Mouse (Mus musculus) embryo, embryonic 11.5 days (tissue): ENCODE measurements at regions not wholly inside any gene's neighbourhood (a gene's known extent, or its start where the extent isn't known, plus 50 kb on each side); places are given as distances from the start of the nearest gene placed in this dataset.

ENCODE experiments used
- DNase-seq: peaks from one replicate; pipeline ENCODE4 v3.0.0-alpha.2; 2012; ENCODE audit warnings: low read depth, low spot score

DNA sequence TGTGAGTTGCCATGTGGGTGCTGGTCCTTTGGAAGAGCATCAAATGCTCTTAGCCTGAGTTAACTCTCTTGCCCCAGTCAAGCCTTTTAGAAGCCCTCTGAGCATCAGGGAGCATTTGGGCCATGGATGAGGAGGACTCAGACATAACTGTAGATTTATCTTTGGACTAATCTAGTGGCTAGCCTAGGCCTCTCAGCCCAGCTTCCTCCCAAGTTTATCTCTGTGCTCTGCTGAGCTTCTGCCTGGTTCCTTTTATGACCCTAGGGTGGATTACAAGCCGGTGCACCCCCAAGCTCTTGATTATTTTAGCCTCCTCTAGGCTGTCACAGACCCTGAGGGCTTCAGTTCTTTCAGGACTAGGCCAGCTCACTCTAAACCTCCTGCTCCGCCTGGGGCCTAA is 102.6 kb upstream of the Vps8 start:
- DNase-seq, result no peak

DNA sequence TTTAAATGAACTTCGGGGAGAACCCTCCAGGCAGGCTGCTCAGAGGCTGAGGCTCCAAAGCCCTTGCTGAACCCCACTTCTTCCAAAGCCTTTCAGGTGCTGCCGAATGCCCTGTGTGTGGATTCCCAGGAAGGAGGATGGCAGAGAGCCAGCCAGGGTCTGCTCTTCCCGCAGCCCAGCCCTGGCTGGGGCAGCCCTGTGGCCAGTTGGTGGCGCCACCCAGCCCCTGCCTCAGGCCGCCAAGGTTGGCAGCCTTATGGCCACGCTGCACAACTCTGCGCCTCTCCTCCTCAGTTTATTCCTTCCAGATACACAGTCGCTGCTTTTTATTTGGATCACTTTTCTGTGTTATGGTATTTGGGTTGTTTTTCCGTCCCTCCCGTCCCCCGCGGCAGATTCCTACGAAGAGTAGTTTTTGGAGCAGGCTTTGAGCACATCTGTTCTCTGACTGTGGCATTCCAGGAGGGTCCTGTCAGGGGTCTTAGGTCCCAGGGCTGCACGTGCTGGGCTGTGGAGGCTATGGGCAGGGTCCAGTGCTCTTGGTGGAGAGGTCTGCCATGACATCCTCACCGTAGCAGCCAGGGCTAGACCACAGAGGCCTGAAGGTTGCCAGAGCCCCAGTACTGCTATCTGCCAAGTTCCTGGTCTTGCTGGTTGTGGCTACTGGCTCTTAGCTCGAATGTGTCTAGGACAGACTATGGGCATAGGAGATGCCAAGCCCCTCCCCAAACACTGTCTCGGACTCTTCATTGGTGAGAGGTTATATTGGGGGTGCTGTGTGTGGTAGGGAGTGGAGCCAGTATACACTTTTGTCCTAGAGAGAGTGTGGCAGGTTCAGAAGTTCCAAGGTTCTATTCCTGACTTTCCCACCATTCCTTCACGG is 101.5 kb upstream of the Vps8 start:
- no peak for DNase-seq

DNA sequence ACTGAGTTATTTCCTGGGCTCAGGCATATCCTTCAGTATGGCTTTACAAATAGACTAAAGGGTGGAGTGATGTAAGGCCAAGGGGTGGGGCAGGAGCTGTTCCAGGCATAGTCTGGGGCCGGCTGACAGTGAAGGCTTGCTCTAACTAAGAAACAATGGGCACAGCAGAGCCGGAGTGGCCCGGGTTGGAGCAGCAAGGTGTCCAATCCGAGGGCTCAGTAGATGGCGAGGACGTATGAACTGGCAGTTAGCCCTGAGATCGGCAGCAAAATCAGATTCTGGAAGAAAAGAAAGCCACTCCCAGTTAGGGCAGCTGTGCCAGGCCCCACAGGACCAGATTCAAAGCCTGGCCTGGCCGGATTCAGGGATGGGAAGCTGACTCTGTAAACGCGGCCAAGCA is 100.5 kb upstream of the Vps8 start:
- DNase-seq, result no peak

DNA sequence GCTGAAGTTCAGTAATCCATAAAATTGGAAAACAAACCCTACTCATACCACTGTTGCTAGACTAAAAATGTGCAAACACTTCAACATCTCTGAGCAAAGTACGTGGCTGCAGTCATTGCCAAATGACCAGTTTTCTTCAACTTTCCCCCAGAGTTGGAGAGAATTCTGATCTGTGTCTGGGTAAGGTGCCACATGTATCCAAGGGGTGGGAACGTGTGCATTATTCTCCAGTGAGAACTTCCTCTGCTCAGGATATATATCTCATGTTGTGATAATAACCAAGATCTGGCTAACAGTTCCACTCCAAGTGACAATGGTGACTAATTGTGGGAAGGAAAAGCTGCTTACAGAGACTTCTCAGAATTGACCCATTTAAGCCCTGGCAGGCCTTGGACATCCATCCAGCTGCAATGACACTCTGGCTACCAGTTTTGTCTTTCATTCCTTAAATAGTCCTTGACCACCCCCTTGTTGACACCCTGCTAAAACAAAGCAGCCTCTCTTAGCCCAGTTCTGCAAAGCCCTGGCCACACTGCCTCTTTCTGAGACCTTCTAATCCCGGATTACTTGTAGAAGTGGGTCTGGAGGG is 99.4 kb upstream of the Vps8 start:
- no peak for DNase-seq

DNA sequence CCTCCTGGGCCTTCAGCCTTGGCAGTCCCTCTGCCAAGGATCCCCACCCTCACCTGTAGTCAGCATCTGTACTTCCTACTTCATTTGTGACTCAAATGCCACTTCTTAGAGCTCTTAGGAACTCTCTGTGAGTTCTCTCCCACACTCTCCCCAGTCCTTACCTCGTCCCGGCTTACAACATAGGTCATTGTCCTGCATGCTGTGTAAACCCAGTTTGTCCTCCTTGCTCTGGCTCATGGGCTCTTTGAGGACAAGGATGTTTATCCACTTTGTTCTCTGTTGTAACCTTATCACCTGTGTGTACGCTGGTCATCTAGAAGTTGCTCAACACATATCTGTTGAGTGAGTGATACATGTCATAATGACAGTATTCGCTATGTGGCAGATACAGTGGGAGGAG is 94.9 kb upstream of the Vps8 start:
- no peak for DNase-seq

DNA sequence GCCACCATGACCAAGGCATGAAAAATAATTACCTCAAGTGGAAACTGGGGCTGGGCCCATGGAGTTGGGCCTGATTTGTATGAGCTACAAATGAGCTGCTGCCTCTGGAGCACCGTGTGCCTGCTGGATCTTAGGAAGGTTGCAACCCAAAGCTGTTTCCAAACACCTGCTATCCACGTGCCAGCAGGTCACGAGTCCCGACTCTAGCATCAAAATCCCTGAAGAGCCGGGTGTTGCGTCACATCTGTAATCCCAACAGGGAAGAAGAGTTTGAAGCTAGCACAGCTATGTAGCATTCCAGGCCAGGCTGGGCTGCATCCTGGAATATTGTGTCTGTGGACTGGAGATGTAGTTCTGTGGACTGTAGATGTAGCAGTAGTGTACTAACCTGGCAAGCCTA is 93.7 kb upstream of the Vps8 start:
- no peak for DNase-seq

DNA sequence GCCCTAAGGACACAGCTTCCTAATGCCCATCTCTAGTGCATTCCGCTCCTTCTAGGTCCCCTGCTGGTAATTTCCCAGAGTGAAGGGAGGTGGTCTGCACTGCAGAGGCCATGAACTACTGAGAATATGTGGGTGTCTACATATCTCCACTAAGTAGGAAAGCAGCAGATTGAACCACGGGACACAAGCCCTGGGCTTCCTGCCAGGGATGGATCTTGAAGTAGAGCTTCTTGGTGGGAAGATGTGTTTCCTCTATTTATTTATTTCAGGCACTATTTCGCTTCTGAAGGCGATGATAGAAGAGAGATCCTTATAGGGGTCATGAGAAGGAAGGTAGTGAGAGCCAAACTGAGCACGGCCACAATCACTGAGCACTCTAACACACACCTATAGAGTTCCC is 91.7 kb upstream of the Vps8 start:
- no peak for DNase-seq

DNA sequence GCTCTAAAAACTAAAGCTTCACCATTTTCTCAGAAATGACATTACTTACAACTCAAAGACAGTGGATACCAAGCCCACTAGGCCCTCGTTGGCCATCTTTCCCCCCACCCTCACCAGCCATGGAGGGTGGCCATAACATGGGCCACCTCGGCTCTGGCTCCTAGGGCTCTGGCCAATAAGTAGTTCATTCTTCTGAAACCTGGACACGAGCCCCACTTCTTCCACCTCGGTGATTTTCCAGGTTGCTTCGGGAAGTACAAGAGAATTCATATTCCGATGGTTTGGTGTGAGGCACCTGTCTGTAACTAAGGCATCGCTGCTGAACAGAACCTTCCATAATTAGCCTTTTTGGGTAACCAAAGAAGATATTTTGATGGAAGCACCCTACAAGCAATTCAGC is 90.5 kb upstream of the Vps8 start:
- DNase-seq, result no peak

DNA sequence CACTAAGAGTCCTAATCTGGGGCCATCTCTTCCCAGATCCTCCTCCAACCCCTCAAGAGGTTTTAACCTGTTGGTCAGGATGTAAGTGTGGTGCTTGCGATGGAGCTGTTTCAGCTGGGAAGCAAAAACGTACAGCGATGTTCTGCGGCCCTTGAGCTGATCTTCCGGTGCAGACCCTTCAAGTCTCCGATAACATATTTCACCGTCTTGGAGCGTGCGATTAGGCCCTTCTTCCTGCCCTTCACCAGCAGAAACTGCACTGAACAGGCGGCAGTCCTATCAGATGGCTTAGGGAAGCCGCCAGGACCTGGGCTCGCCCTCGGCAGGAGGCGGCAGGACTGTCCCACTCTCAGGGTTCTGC is 90.1 kb upstream of the Vps8 start:
- DNase-seq, result no peak

DNA sequence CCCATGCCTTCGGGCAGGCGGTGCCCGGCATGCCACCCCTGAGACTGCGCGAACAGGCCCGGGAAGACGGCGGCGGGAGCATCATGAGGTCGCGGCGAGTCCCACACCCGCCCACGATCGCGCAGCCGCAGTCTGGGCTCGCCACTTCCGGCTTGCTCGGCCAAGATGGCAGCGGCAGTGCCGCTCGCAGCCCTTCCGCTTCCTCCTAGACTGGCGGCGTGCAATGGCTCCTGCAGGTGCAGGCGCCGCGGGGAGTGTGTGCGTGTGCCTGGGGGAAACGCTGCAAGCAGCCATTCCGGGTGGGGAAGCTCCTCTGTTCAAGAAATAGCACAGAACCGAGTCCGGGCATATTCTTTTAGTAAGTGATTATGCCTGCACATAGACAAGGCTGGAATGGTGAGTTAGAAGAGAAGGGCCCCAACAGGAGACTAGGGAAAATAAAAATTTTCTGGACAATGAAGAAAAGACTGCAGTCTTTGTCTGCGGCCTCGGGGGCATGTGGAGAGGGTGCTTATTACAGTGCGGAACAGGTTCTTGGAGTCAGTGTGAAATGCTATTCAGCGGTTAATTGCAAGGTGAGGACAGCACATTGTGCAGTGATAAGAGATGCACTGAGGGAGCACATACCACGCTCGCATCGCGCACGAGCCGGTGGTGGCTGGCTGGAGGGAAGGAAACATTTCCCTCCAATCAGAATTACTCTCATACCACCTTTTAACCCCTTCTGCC is 89.5 kb upstream of the Vps8 start:
- peak; percentile 79 for DNase-seq

DNA sequence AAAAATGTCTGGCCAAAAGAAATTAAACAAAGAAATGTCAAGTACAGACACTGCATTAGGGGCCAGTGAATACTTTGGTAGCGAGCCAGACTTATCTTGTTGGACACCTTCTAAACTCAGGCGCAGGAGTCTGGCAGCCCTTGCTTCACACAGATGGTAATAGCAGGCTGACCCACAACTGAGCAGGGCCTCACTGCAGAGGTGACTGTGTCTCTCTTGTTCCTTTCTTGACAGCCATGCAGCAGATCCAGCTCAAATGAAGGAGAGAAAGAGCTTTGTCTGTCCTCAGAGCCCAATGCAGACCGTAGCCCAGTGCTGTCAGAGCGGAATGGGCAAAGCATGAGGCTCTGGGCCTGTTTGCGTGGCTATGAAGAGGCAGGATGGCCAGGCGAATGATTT is 83.9 kb upstream of the Vps8 start:
- no peak for DNase-seq

DNA sequence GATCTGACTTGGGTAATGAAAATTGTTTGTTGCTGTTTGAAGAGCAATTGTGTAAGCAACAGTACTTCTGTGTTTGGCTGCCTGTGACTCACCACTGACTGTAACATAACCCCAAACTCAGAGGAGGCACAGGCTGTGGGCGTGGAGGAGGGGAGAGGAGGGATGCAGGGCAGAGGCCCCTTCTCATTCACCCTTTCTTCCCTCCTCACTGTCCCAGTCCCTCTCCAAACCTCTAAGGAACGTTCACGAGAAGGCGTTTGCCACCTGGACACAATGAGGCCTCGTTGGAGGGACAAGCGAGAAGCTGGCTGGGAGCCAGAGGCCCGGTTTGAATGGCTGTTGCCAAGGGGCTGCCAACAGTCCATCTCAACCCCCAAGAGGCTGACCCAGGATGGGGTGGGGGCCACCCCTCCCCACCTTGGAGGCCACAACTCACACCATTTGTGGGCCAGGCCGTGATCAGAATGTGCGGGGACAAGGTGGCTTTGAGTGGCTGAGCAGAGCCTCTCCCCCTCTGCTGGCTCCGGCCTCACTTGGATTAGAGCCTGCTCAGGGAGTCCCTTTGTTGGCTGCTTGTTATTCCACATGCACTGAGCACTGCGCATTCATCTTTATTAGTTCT is 83.3 kb upstream of the Vps8 start:
- no peak for DNase-seq

DNA sequence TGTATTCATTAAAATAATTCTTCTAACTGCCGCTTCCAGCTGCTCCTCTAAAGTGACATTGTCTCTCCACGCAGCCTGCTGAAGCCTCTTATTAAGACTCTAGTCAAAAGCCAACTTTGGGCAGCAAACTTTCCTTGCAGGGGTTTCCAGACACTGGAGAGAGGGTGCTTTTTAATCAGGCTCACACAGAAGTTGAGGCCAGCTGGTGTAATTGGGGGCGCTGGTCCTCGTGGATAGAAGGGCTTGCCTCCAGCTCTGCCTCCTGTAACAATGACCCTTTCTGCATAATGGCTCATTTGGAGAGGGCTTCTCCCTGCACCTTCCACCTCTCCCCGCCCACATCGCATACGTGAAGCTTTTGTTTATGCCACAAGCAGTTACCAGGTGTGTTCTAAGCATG is 82.8 kb upstream of the Vps8 start:
- DNase-seq, result no peak

DNA sequence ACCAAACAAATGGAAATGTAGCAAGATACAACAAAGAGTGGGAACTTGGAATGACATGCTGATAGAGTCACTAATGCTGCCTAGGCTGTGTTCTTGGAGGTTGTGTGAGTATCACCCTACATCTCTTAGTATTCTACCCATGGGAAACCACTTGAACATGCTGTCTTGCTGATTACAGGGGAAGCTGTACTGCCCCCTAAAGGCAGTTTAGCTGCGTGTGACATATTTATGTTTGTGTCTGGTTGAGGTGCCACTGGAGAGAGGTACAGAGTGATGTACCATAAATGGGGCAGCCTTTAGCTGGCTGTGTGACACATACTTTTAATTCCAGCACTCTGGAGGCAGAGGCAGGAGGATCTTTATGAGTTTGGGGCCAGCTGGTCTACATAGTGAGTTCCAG is 73.0 kb upstream of the Vps8 start:
- no peak for DNase-seq

DNA sequence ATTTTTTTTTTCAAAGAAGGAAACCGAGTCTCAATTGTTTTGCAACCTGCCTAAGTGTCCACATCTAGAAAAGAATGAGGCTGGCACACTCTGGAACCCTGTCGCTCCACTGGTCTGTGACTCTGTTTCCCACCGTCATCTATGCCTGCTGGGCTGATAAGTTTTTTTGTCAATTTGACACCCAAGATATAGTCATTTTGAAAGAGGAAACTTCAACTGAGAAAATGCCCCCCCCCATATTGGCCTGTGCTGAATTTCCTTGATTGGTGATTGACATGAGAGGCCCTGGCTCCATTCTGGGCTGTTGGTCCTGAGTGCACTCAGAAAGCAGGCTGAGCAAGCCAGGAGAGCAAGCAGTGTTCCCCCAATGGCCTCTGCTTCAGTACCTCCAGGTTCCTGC is 71.6 kb upstream of the Vps8 start:
- DNase-seq, result no peak

DNA sequence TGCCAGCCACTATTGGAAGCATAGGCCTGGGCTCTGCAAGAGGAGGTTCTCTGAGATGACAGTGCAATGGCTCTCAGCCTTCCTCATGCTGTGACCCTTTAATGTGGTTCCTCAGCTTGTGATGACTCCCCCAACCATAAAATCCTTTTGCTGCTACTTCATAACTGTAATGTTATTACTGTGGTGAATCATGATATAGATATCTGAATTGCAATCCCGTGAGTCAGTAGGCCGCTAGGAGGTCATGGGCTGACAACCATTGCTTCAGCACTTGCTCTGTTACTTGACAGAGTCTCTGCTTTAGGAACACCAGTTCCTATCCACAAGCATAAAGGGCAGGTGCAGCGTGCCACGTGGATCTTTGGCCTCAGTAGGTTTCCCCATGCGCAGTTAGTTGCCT is 69.8 kb upstream of the Vps8 start:
- no peak for DNase-seq

DNA sequence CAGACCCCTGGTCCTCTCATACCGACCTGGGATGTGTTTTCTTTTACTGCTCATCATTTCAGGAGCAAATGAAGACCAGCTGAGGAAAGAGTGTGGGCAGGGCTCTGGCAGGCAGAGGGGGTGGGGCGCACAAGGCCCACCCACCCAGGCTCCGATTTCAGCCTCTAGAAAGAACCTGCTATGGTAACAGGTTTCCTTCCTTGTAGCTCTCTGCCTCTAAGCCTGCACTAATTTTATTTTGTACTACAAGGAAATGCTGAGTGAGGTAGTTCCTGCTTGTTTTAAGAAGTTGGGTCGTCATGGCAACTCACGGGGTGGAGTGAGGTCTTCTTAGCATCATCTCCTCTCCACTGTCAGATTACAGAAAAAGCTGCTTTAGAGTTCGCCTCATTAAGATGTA is 69.4 kb upstream of the Vps8 start:
- DNase-seq, result no peak

DNA sequence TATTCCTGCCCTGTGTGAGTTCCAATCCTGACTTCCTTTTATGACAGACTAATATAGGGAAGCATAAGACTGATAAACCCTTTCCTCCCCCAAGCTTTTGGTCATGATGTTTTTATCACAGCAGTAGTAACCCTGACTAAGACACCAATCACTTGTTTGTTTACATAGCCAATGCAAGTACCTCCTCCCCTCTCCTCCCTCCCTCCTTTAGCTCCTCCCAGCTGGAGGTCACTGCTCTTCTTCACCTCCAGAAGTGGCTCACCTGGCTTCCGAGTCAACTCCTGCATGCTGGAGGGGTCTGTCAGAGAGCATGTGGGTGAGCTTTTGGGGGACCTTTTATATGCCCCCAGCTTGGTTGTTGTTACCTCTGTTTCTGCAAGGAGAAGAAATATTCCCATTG is 67.3 kb upstream of the Vps8 start:
- no peak for DNase-seq

DNA sequence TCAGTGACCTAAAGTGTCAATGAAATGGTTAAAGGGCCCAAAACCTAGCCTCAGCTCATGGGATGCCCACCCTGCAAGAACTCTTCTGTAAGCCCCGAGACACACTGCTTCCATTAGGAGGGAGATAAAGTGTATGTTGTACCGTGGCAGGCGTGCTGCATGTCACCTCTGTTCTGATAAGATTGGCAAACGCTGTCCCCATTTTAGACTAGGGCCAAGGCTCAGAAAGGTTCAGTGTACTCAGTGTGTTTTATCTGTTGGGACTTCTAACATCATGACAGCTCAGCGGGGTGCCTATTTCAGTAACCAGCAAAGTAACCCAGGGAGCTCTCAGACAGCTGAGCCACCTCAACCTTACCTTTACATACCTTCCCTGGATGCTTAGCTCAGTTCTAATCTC is 65.5 kb upstream of the Vps8 start:
- DNase-seq, result no peak

DNA sequence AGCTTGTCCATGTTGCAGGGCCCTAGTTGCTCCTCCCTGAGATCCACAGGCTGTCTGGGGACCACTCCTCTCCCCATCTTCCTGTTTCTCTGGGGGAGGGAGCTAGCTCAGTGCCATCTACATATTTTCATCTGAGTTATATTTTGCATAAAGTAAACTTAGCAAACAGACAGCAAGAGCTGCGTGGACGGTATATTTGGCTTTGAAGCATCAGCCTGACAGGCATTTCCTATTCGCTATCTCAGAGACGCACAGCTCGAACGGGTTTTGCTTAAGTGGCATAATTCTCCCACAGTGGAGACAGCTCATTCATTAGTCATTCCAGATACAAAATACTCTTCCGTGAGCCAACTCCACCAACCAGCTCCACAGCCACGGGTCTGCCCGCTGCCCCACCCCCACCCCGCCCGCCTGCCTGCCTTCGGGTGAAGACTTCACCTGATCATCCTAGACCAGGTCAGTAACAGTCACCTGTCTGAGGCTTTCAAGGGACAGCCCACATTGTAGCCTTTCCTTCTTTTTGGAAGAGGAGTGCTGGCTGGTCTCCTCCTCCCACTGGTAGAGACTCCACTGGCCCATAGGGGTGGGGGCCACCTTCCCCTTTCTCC is 64.5 kb upstream of the Vps8 start:
- no peak for DNase-seq

DNA sequence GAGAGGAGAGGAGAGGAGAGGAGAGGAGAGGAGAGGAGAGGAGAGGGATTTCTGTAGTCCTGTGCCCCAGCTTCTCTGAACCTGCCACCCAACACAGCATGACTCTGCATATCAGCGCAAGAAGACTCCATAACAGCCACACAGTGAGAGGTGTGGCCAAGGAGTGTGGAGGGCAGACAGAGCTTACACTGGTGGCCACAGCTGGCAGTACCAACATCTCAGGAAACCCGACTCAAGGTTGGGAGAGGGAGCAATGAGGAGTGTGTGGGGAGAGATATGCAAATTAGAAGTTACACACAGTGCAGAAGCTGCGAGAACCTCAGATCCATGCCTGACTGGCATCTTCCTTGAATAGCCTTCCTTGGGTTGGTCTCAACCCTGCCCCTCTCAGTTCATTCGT is 63.5 kb upstream of the Vps8 start:
- no peak for DNase-seq

DNA sequence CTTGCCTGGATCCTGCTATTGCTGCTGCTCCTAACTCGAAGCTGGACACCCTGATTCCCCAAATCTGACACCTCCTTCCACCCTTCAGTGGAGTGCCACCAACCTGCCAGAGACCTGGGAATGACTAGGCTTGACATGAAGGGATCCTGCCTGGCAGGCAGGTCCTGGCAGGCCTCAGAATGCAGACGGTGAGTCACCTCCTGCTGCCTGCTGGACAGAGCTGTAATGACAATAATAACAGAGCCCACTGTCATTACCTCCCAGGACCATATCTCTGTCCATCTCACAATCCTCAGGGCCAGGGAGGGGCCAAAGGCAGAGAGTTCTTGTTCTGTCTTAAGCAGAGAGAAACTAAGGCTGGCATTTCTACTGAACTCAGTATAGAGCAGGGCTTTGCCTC is 61.5 kb upstream of the Vps8 start:
- no peak for DNase-seq
